Mouse (Mus musculus): ENCODE measurements around the gene Mkrn2os. TPM values are rescaled to one million over a fixed set of nuclear protein-coding genes. Genes with fewer than 3 reads are reported as not detected.
A peak's percentile ranks its signal among the peaks of the same experiment; 100 is the strongest.

The Mkrn2os gene
- total and polyA plus RNA-seq, 3 experiments: not detected

DNA sequence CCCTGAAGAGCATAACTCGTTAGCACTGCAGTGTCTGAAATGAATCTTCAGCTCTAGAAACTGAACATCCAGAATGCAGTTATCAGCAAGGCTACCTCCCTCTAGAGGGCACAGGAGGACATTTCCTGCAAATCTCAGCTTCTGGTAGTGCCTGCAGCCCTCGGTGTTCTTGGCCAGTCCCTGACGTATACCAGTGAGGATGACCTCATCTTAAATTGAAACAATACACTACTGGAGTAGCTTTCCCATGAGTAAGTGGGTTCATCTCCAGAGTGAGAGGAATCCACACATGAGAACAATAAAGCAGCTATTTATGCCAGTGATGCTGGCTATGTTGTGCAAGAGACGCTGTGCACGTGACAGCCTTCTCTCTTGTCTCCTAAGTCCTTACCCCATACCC, 36.9 kb downstream of the Mkrn2os start:
- H3K36me3 ChIP-seq (replicated peaks): peaks cover 91% of the 10 kb centered on the region
- TF ChIP-seq POLR2AphosphoS5 (IDR thresholded peaks at IDR 0.05; ENCODE audit: insufficient replicate concordance, low read depth, low read length) (no peak), TAL1 (conservative IDR thresholded peaks at IDR 0.05; ENCODE audit: low read depth, low read length) (no peak), GATA1 (IDR thresholded peaks at IDR 0.05; ENCODE audit: borderline replicate concordance, low read length) (no peak), GATA2 (IDR thresholded peaks at IDR 0.05; ENCODE audit: borderline replicate concordance, low read depth, low read length) (no peak), CTCF (IDR thresholded peaks at IDR 0.05; ENCODE audit: low read depth, low read length) (no peak)
- no peak for ATAC-seq (ENCODE audit: extremely low read depth, insufficient number of reproducible peaks, low FRiP score, poor library complexity, severe bottlenecking)

DNA sequence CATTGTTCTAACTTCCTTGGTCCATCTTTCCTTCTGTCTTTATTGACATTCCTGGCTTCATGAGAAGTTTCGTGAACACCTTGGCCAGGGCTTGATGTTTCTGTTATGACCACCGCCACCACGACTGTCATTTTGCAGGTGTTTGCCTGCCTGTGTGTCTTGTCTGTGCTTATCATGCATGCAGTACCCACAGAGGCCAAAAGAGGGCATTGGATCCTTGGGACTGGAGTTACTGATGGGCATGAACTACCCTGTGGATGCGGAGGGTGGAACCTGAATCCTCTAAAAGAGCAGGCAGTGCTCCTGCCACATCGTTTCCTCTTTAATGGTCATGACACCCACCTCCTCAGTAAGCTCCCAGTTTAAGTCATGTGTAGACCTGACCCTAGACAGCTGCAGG, 46.1 kb downstream of the Mkrn2os start:
- H3K36me3 ChIP-seq (replicated peaks): peaks cover 51% of the 10 kb centered on the region
- no peaks in the 10 kb centered on the region; the same call in 1 of the 2 replicates for H3K27me3 ChIP-seq (ENCODE audit: insufficient read depth, low read length)
- ATAC-seq (ENCODE audit: extremely low read depth, insufficient number of reproducible peaks, low FRiP score, poor library complexity, severe bottlenecking) (no peak), DNase-seq (ENCODE audit: low spot score) (peak; percentile 29)
- peaks cover 50% of the 10 kb centered on the region for H3K4me1 ChIP-seq (ENCODE audit: insufficient read depth, low read depth, low read length)
- TF ChIP-seq CTCF (IDR thresholded peaks at IDR 0.05; ENCODE audit: low read depth, low read length) (peak; percentile 63), GATA1 (IDR thresholded peaks at IDR 0.05; ENCODE audit: borderline replicate concordance, low read length) (no peak), GATA2 (IDR thresholded peaks at IDR 0.05; ENCODE audit: borderline replicate concordance, low read depth, low read length) (no peak)
- H3K9me3 ChIP-seq (replicated peaks): no peaks in the 10 kb centered on the region
- no peak overlapping the region for H3K4me3 ChIP-seq (ENCODE audit: low read depth, low read length)

More for the DNA sequence above, 36.9 kb downstream of the Mkrn2os start:
- no peak overlapping the region for H3K4me3 ChIP-seq (ENCODE audit: low read depth, low read length)
- no peaks in the 10 kb centered on the region for H3K4me1 ChIP-seq (ENCODE audit: insufficient read depth, low read depth, low read length)
- no peak for DNase-seq (ENCODE audit: low spot score)
- no peaks in the 10 kb centered on the region for H3K9me3 ChIP-seq (replicated peaks)
- no peaks in the 10 kb centered on the region for H3K27me3 ChIP-seq (ENCODE audit: insufficient read depth, low read length)

GRCm38 (mm10) chr6:115544442-115544970, 47.9 kb downstream of the Mkrn2os start, which contains the start of gene Tsen2:
Gene Tsen2, plus strand, starts transcription at chr6:115544664.
- TF ChIP-seq GATA2 (IDR thresholded peaks at IDR 0.05; ENCODE audit: borderline replicate concordance, low read depth, low read length) (no peak), CTCF (IDR thresholded peaks at IDR 0.05; ENCODE audit: low read depth, low read length) (no peak), POLR2AphosphoS5 (IDR thresholded peaks at IDR 0.05; ENCODE audit: insufficient replicate concordance, low read depth, low read length) (no peak), TAL1 (conservative IDR thresholded peaks at IDR 0.05; ENCODE audit: low read depth, low read length) (no peak), GATA1 (IDR thresholded peaks at IDR 0.05; ENCODE audit: borderline replicate concordance, low read length) (no peak)
- ATAC-seq (ENCODE audit: extremely low read depth, insufficient number of reproducible peaks, low FRiP score, poor library complexity, severe bottlenecking): peak; percentile 85
- H3K4me1 ChIP-seq (ENCODE audit: insufficient read depth, low read depth, low read length): peaks cover 50% of the 10 kb centered on the region

GRCm38 (mm10) chr6:115542341-115542740, 50.0 kb downstream of the Mkrn2os start:
- Histone ChIP-seq H3K9me3 (replicated peaks) (no peaks in the 10 kb centered on the region), H3K4me3 (ENCODE audit: low read depth, low read length) (no peak overlapping the region), H3K4me1 (ENCODE audit: insufficient read depth, low read depth, low read length) (peaks cover 42% of the 10 kb centered on the region), H3K36me3 (replicated peaks) (peaks cover 14% of the 10 kb centered on the region), H3K27me3 (ENCODE audit: insufficient read depth, low read length) (peaks cover 6% of the 10 kb centered on the region; the same call in 1 of the 2 replicates)
- TF ChIP-seq GATA1 (IDR thresholded peaks at IDR 0.05; ENCODE audit: borderline replicate concordance, low read length) (no peak), POLR2AphosphoS5 (IDR thresholded peaks at IDR 0.05; ENCODE audit: insufficient replicate concordance, low read depth, low read length) (no peak), TAL1 (conservative IDR thresholded peaks at IDR 0.05; ENCODE audit: low read depth, low read length) (no peak), GATA2 (IDR thresholded peaks at IDR 0.05; ENCODE audit: borderline replicate concordance, low read depth, low read length) (no peak)
- DNase-seq (ENCODE audit: low spot score) (no peak), ATAC-seq (ENCODE audit: extremely low read depth, insufficient number of reproducible peaks, low FRiP score, poor library complexity, severe bottlenecking) (no peak)

More at GRCm38 (mm10) chr6:115544442-115544970, 47.9 kb downstream of the Mkrn2os start, which contains the start of gene Tsen2:
- H3K4me3 ChIP-seq (ENCODE audit: low read depth, low read length): peak within 1 kb of the TSS; percentile 86
- H3K36me3 ChIP-seq (replicated peaks): peaks cover 36% of the 10 kb centered on the region
- DNase-seq (ENCODE audit: low spot score): peak; percentile 92
- H3K27me3 ChIP-seq (ENCODE audit: insufficient read depth, low read length): peaks cover 2% of the 10 kb centered on the region; the same call in 1 of the 2 replicates
- no peaks in the 10 kb centered on the region for H3K9me3 ChIP-seq (replicated peaks)

GRCm38 (mm10) chr6:115541676-115542275, 50.6 kb downstream of the Mkrn2os start:
- Histone ChIP-seq H3K36me3 (replicated peaks) (peaks cover 9% of the 10 kb centered on the region), H3K4me1 (ENCODE audit: insufficient read depth, low read depth, low read length) (peaks cover 38% of the 10 kb centered on the region), H3K4me3 (ENCODE audit: low read depth, low read length) (no peak overlapping the region), H3K27me3 (ENCODE audit: insufficient read depth, low read length) (peaks cover 9% of the 10 kb centered on the region; the same call in 1 of the 2 replicates), H3K9me3 (replicated peaks) (no peaks in the 10 kb centered on the region)
- DNase-seq (ENCODE audit: low spot score): no peak
- no peak for ATAC-seq (ENCODE audit: extremely low read depth, insufficient number of reproducible peaks, low FRiP score, poor library complexity, severe bottlenecking)
- TF ChIP-seq CTCF (IDR thresholded peaks at IDR 0.05; ENCODE audit: low read depth, low read length): no peak
- TF ChIP-seq GATA2 (IDR thresholded peaks at IDR 0.05; ENCODE audit: borderline replicate concordance, low read depth, low read length): no peak
- no peak for TF ChIP-seq POLR2AphosphoS5 (IDR thresholded peaks at IDR 0.05; ENCODE audit: insufficient replicate concordance, low read depth, low read length)
- no peak for TF ChIP-seq TAL1 (conservative IDR thresholded peaks at IDR 0.05; ENCODE audit: low read depth, low read length)
- no peak for TF ChIP-seq GATA1 (IDR thresholded peaks at IDR 0.05; ENCODE audit: borderline replicate concordance, low read length)

DNA sequence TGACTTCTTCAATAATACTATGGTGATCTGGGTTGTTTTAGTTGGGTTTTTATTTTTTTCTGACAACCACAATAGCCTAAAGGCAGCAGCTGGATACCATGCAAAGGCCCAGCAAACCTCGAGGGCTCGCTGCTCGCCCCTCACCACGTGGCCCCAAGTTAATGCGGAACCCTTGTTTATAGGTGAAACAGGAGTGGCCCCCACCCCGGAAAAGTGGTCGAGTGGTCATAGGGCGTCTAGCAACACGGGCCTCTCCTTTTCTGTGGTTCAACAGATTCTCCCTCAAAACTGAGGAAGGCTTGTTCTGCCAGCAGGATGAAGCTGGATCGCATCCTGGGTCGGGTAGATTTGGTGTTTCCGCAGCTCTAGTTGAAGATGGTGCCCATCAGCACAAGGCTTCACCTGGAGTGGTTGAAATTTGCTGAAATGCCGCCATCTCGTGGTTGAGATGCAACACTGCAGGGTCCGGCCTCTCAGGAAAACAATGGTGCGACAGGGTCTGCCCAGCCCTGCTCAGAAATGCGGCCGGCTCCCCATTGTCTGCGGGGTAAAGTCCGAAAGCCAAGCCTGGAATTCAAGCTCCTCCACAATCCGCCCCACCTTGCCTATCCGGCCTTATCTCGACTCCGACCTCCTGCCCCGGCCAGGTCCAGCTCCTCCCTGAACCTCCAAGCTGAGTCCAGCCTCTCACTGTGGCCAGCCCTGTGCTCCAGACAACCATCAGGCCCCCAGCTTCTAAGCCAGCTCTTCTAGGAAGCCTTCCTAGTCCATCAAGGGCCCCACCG, 53.5 kb downstream of the Mkrn2os start:
- peak; percentile 81 for TF ChIP-seq CTCF (IDR thresholded peaks at IDR 0.05; ENCODE audit: low read depth, low read length)
- no peak for TF ChIP-seq POLR2AphosphoS5 (IDR thresholded peaks at IDR 0.05; ENCODE audit: insufficient replicate concordance, low read depth, low read length)
- peaks cover 13% of the 10 kb centered on the region for H3K4me1 ChIP-seq (ENCODE audit: insufficient read depth, low read depth, low read length)
- DNase-seq (ENCODE audit: low spot score) (peak; percentile 60), ATAC-seq (ENCODE audit: extremely low read depth, insufficient number of reproducible peaks, low FRiP score, poor library complexity, severe bottlenecking) (peak; percentile 61; the same call in 1 of the 2 replicates)
- no peaks in the 10 kb centered on the region for H3K36me3 ChIP-seq (replicated peaks)
- H3K27me3 ChIP-seq (ENCODE audit: insufficient read depth, low read length): peaks cover 16% of the 10 kb centered on the region
- no peak overlapping the region for H3K4me3 ChIP-seq (ENCODE audit: low read depth, low read length)
- no peaks in the 10 kb centered on the region for H3K9me3 ChIP-seq (replicated peaks)

Data from G1E (cell line).